Mouse (Mus musculus): ENCODE results near the gene Calhm4. TPM values are rescaled to one million over a fixed set of nuclear protein-coding genes. Genes with fewer than 3 reads are reported as not detected.

Calhm4 gene
- not detected for total RNA-seq (2023)

DNA sequence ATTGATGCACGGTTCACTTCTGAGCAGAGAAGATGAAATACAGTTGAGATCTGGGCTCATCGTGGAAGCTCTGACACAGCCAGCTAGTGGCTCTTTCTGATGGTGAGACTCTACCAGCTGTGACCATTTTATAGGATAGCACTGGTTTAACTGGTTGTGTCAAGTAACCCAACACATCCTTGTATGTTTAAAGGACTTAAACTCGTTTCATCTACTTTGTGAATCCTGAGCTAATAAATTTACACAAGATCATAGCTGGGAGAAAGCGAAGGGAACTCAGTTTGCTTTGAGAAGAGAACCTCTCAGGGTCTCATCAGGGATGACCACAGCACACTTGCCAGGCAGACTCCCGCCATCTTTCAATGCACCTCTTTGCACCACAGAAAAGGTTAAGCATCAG, at the start of gene Calhm4:
Gene Calhm4 (minus strand): TSS at position 101 of the 400 bp plus-strand sequence.

DNA sequence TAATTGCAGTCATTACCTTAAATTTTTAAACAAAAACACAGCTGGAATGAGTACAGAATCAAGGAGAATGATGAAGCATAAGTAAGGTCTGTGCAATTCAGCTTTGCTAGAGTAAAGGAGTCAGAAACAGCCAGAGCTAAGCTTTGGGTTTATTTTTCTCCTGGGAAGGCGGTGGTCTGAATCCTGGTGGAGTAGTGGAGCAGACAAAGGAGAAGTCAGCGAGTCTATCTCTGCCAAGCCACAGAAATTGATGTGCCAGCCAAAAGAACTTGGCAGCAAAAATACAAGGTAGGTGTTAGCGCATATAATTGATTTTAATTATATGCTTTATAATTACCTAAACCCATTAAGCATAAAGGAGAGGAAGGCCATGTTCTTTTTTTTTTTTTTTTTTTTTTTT, 6.7 kb downstream of the Calhm4 start, which contains the start of gene Trappc3l:
Gene Trappc3l (plus strand): TSS at position 197 of the 400 bp plus-strand sequence.

DNA sequence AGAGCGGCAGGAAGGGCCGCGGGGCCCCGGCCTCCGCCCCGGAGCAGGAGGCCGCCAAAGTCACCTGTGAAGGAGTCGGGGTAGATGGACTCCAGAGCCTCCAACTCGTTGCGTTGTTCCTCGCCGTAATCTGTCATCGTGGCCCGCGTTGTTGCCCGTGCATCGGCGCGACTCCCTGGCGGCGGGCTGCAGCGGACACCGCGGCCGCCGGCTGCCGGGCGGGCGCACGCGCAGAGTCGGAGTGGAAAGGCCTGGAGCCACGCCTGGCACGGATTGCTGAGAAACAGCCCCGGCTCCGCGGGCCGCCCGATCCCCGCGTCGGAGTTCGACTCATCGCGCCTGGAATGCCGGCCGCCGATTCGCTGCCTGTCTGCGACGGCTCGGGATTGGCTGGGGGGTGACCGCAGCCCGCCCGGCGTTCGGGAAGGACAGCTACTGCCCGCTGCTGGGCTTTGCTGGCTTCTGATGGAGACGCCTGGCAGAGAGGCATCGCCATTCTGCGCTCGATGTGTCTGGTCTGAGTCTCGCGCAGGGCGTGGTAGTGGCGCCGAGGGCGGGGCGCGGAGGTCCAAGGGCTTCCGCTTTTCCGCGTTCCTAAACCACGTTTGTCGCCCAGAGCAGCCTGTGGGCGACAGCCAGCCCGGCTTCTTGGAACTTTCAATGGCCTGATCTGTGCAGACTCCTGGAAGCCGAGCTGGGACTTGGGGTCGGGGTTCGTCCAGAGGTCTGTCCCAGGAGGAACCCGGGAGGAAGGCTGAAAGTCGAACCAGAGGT, 24.6 kb downstream of the Calhm4 start, which contains the start of gene Rwdd1:
Gene Rwdd1 (minus strand): TSS at position 323 of the 774 bp plus-strand sequence.

Other genes starting within 250 kb of the Calhm4 start
- not detected for gene Sult3a1, start 186.6 kb downstream of the Calhm4 start, total RNA-seq (2023)
- not detected for gene Rsph4a, start 139.2 kb downstream of the Calhm4 start, total RNA-seq (2023)
- gene Zup1, start 93.0 kb downstream of the Calhm4 start, total RNA-seq (2023), result 10 to 100 TPM; 56.3 to 71.6 TPM
- gene Rwdd1, start 24.7 kb downstream of the Calhm4 start, total RNA-seq (2023), result 10 to 100 TPM; 39.4 to 47.3 TPM
- not detected for gene Trappc3l, start 6.7 kb downstream of the Calhm4 start, total RNA-seq (2023)
- gene Calhm5, start 52.2 kb upstream of the Calhm4 start, total RNA-seq (2023), result not detected
- gene Calhm6, start 83.7 kb upstream of the Calhm4 start, total RNA-seq (2023), result 10 to 100 TPM; 47.4 to 48.8 TPM
- gene Dse, start 163.4 kb upstream of the Calhm4 start, total RNA-seq (2023), result 10 to 100 TPM; 90.4 to 92.9 TPM
- 10 to 100 TPM; 81.2 to 82.3 TPM for gene Tspyl1, start 237.9 kb upstream of the Calhm4 start, total RNA-seq (2023)